Mouse (Mus musculus): ENCODE results near the gene Slc22a12.

- no peak for TF ChIP-seq CTCF (IDR thresholded peaks at IDR 0.05; ENCODE audit: control insufficient read depth, insufficient read depth, insufficient read length)
- no peak for TF ChIP-seq MYOG (IDR thresholded peaks at IDR 0.05; ENCODE audit: control insufficient read depth, extremely low read depth, insufficient read length)
- TF ChIP-seq USF1 (IDR thresholded peaks at IDR 0.05; ENCODE audit: low read depth), result no peak
- TF ChIP-seq MAX (IDR thresholded peaks at IDR 0.05), result no peak
- TF ChIP-seq MYOD1 (IDR thresholded peaks at IDR 0.05; ENCODE audit: control insufficient read depth, insufficient read length, low read depth), result no peak
These were observed 26.2 kb upstream of the Slc22a12 start for GRCm38 (mm10) chr19:6569021-6569420.

Measured in C2C12 (cell line).